Mouse (Mus musculus) adrenal gland, postnatal 10 days (tissue): ENCODE data around the gene H2-K1. TPM values are rescaled to one million over a fixed set of nuclear protein-coding genes. Genes with fewer than 3 reads are reported as not detected.
A peak's percentile ranks its signal among the peaks of the same experiment; 100 is the strongest.
"Not testable (repeated sequence)": the region's sequence is repeated elsewhere in the genome, so short reads cannot be mapped to it uniquely, and the experiment has no call there.

ENCODE experiments used
- DNase-seq: peaks from one replicate; pipeline ENCODE4 v3.0.0; 2021; ENCODE audit warnings: mixed read lengths
- total RNA-seq, 2 experiments: library from RNA; stranded (reverse); gene quantifications; 2 replicates each; pipeline ENCODE4 v1.2.3; 2021

The H2-K1 gene
- total RNA-seq, 2 experiments from 2014 or later = 204 to 217 TPM

DNA sequence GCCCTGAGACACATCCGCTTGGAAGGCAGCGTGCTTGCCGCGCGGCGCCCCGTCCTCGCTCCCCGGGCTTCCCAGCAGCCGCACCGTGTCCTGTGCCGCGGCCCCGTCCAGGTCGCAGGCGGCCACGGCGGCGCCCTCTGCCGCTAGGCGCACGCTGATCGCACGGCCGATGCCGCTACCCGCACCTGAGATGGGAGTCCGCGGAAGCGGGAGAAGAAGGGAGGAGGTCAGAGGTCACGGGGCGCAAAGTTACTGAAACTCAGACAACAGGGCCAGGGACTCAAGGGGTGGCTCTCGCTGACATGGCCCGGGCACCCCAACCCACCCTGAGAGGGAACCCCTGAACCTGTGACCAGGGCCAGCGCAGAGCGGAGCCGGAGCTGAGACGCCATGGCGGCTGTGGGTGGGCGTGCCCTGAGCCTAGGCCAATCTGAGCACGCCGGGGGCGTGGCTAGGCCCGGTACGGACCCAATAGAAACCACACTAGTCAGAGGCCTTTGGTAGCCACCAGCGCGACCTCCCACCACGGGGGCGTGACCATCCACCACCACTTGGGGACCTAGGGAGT lies 27.6 kb upstream of the H2-K1 start, which contains the start of gene H2-Ke6:
TSS of gene H2-Ke6 (minus strand) at position 405 of the 568 bp plus-strand sequence.
- DNase-seq = peak; percentile 96

DNA sequence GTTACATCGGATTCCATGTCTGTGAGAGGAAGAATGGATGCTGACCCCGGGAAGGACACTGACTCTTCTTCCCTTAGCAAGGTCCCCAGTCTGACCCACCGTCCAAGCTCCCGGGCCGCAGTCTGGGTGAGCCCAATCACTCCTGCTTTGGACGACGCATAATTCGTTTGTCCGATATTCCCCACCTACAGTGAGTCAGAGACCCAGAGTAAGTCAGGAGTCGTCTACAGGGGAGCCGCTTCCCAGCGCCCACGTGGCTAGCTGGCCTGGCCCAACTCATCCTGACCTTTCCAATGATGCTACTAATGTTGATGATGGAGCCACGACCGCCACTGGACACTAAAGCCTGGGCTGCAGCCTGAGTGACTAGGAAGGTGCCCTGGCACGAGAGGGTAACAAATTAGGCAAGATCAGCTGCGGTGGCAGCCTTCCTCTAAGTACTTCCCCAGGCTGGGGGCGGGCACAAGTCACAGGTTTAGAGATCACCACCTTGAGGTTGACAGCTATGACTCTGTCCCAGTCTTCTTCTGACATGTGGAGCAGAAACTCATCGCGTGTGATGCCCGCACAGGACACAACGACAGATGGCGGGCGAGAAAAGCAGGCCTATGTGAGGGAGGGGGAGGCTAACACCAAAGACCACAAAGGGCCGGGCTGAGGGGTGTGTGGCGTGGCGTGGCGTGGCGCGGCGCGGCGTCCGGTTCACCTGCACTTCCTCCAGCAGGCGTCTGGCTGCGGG lies 26.9 kb upstream of the H2-K1 start:
- DNase-seq = peak; percentile 47

DNA sequence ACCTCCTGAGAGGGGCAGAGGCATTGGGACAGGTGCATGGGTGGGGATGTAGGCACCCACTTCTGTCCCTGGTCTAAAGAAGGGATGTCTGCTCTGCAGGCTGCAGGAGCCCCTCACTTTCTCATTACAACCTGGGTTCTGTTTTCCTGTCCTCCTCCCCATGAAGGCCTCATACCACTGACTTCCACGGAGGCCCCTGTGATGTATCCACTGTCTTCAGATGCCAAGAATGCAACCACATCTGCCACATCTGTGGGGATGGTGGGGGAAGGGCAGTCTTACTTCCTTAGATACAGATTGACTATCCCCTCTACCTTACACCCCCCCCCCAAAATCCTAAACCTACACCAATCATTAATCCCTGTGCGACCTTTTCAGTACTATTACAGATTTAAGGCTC lies 26.1 kb upstream of the H2-K1 start:
- DNase-seq = peak; percentile 18

DNA sequence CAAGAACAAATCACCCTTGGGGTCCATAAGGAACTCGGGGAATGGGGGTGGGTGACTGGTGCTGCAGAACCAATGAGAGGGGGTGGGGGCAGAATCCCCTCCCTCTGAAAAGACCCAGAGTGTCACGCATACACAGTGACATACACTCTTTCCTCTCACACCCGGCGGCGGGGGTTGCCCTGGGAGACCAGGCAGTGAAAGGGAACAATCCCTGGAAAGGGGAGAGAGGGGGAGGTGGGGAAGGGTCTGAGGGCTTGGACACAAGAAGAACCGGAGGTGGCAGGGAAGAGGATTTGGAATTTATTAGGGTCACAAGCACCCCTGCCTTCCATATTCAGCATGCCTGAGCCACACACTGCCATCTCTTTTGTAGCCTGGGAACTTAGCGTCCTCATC lies 25.6 kb upstream of the H2-K1 start:
- DNase-seq = peak; percentile 19

DNA sequence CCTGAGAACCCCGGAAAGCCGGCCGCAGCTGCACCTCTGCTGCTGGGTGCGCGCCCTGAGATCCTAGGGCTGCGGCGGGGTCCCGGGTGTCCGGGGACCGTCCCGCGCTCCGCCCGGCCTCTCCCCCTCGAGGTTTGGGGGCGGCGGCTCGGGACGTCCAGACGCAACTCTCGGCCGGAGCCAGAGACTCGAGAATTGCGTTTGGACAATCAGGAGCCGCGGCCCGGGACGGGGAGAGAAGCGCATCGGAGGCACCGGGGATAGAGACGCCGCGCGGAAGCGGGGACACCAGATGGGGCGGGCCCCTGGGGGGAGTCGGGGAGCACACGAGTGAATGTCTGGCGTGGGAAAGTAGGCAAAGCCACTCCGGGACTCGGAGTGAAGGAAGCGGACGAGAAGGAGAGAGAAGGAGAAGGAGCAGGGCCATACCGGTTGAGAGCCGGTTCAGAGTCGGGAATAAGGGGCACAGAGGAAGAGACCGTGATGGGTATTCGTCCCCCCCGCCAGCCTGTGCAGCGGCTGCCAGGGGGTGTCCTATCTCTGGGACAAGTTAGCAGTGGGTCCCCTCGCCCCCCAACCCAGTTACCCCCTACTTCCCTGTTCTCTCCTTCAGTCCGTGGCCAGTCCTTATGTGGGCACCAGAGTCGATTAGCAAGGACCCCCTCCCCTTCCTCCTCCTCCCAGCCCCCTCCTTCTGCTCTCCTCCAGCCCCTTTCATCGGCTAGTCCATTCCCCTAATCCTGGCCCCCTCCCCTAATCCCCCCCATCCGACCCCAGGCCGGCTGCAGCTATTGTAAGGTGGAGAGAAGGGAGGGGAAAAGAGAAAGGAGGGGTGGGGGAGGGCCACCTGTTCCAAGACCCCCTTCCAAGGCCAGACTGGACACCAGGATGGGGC lies 25.0 kb upstream of the H2-K1 start:
- DNase-seq = no peak

DNA sequence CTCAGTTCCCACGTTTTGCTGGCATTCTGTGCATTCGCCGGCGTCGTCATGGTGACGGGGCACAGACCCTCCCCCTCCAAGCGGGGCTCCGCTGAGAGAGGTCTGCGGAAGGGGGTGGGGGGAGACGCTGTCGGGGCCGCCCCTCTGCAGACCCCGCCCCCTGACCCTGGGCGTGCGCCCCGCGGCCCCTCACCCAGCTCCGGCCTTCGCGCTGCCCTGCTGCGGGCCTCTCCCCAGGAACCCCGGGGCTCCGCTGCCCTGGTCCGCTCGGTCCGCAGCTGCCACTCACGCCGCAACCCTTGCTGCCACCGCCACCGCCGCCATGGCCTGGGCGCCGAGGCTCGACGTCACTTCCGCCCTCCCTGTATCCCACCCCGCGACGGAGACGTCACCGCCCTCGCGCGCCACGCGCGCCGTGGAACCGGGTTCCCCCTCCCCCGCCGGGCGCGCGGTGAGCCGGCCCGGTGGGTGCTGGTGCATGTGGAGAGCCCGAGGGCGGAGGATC lies 24.2 kb upstream of the H2-K1 start, which contains the start of gene Ring1:
TSS of gene Ring1 (minus strand) at position 364 of the 505 bp plus-strand sequence.
- DNase-seq = peak; percentile 92

DNA sequence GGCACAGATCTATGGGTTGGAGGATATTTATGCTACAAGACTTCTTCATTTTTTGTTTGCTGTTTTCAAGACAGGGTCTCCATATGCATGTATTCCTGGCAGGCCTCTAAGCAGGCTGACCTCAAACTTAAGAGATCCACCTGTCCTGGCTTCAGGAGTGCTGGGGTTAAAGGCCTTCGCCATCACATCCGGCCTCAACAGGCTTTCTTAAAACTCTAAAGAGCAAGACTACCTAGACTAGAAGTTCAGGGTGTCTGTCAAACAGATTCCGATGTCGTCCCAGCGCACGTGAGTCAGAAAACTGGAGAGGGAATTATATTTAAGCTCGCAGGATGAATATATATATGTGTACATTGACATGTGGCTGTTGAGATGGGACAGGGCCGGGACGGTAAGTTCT lies 23.5 kb upstream of the H2-K1 start:
- no peak for DNase-seq

DNA sequence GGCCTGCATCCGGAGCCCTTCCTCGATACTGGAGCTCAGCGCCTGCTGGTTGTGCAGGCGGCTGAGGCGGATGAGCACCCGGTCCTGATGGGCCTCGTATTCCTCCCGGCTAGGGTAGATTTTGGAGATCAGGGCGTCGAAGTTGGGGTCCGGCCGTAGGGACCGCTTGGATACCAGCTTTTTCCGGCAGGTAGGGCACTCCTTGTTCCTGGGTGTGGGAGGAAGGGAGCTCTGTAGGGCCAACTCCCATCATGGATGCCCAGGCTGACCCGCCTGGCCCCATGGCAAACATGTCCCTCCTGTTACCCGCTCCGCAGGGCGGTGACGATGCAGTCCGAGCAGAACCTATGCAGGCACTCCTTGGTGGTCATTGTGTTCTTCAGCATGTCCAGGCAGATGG lies 22.8 kb upstream of the H2-K1 start:
- DNase-seq = no peak

DNA sequence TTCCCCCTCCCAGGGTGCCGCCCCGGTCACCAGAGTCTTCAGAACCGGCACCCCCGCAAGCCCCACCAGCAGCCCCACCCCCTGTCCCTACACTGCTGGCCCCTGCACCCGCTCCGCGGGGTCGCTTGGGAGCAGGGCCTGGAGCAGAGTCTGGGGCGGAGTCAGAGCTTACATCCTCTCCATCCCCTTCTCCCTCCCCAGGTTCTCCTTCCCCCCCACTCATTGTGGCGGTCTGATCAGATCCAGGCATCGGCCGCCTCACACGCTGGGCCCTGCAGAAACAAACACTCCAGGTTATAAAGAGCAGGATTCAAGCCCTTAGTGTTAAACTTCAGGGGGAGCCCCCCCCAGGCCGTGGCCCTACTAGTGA lies 22.3 kb upstream of the H2-K1 start:
- no peak for DNase-seq

DNA sequence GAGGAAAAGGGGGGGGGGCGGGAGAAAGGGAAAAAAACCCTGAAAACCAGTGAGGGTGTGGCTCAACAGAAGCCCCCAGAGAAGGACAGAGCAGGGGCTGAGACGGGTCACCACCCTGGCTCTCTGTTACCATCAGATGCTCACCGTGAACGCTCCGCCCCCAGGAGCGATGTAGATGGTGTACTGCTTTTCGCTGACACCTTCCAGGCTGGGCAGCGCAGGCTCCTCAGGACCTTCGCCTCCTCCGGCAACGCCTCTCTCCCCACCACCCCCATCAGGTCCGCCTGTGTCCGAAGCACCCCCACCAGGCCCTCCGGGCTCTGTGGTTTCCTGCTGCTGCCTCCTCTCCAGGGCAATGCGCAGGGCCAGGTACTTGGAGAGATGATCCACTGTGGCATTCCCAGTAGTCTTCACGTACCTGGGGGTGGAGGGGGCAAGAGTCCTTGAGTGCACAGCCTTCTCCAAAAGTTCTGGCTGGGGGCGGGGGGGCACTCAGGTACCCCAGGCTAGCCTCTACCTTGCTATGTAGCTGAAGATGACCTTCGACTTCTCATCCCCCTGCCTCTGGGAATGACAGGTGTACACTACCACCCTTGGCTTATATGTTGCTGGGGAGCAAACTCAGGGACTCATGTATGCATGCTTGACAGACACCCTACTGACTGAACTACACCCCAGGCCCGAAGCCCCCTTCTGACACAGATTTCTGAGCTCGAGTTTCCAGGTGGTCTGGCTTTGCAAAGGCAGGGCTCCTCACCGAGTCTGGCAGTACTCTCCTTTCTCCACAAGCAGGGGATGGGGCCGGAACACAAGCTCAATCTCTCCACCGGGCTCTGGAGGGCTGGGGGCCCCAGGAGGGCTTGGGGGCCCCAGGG lies 21.6 kb upstream of the H2-K1 start:
- peak; percentile 8 for DNase-seq

DNA sequence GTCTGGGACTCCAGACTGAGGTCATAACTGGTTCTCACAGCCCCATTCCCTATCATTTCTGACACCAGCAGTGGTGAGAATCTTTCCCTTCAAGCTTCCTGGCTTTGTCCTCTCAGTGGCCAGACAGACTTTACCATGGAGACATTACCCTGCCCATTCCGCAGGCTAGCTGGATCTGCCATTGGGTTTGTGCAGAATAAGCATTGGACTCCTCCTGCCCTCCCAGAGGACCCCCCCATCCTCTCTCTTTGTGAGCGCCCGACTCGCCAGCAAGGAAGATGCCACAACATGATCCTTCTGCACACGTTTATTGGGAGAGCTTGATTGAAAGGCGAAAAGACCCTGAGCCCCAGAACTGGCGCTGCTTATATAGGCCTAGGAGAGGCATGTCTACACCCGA lies 13.3 kb upstream of the H2-K1 start:
- no peak for DNase-seq

DNA sequence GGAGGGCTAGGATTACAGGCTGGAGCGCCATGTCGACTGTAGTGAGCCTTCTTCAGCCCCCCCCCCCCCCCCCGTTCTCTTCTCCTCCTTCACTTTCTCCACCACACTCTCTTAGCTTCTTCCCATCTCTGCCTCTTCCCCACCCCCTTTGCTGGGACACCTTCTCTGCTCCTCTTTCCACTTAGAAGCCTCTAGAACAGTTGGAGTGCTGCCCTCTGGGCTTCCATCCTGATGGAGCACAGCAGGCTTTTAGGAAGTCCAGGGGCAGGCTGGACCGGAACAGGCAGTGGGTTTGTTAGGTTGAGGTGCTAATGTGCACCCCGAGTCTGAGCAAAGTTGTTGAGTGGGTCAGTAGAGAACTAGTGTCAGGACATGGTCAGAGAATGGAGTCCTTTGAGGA lies 10.0 kb upstream of the H2-K1 start:
- DNase-seq = no peak

DNA sequence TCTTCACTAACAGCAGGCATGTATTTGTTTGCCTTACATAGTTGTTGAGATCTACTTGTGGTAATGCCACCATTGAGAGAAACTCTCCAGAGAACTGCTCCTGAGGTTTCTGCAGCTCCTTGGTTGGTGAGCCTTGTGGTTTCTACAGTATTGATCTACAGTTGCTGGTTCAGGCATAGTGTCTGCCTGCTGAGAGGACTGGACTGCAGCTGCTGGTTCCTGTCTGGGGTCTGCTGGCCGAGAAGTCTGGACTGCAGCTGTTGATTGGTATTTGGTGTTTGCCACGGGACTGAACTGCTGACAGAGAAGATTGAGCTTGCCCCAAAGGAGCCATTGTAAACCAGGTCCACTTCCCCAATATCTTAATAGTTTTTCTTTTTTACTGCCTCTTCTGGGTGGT lies 6.4 kb upstream of the H2-K1 start:
- DNase-seq = no peak

DNA sequence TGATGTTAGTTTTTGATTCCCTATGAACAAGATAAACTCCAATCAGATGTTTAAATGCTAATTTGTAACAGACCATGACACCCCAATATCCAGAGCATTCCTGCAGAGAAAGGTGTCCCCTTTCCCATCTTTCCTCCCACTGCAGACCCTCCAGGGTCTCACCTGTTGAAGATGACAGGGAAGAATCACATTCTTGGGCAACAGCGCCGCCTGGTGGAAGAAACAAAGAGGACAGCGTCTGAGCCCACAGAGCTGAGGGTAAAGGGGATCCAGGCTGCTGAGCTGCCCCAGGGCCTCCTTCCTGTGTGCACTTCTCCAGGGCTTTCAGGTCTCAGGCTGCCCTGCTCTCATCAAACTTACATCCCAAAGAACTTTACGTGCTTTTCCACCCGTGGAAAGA lies 3.3 kb upstream of the H2-K1 start:
- DNase-seq = peak; percentile 56

DNA sequence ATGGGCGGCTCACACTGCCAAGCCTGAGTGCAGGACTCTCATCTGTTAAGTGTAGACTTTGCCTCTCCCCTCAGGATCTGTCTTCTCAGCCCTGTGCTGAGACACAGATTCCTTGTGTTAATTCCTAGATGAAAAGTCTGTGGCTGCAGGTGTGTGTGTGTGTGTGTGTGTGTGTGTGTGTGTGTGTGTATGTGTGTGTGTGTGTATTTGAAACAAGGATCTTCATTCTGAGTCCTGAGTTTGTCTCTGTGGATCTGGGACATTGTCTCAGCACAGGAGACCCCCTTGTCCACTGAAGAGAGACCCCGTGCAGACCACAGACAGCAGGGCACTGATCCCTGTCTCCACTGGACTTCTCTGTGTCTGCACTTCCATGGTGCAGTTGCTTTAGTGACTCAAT lies 649 bp upstream of the H2-K1 start:
- DNase-seq = not testable (repeated sequence)

DNA sequence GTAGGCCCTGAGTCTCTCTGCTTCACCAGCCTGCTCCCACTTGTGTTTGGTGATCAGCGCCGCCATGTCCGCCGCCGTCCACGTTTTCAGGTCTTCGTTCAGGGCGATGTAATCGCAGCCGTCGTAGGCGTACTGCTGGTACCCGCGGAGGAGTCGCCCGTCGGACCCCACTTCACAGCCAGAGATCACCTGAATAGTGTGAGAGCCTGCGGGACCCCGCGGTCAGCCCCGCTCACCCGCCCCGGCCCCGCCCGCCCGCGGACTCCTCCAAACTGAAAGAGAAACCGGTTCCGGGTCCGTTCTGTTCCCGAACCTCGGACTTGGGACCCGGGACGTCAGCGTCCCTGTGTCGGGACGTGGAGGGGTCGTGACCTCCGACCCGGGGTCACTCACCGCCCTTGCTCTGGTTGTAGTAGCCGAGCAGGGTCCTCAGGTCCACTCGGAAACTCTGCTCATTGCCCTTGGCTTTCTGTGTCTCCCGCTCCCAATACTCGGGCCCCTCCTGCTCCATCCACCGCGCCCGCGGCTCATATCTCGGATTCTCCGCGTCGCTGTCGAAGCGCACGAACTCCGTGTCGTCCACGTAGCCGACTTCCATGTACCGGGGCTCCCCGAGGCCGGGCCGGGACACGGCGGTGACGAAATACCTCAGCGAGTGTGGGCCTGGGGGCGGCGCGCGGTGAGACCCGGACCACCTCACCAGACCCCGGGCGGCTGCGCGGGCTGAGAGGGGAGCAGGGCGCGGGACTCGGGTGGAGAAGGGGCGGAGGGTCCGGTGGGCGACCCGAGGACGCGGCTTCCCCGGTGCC lies 602 bp downstream of the H2-K1 start:
- peak; percentile 64 for DNase-seq

DNA sequence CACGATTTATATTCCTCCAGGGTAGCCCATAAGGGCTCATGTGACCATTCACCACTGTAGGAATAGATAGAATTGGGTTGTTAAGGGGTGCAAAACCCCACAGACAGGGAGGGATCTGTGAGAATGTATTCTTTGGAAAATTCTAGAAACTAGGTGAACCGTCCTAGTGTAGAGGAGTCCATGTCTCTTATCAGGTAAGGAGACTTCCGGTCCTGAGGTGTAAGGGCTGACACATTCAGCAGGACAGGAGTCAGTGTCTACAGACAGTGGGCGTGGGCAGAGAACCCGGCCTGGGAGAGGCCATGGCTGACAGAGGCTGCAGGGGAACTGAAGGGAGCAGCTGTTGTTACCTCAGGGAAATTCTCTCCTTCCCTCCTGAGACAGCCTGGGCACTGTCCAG lies 1.4 kb downstream of the H2-K1 start:
- DNase-seq = not testable (repeated sequence)

DNA sequence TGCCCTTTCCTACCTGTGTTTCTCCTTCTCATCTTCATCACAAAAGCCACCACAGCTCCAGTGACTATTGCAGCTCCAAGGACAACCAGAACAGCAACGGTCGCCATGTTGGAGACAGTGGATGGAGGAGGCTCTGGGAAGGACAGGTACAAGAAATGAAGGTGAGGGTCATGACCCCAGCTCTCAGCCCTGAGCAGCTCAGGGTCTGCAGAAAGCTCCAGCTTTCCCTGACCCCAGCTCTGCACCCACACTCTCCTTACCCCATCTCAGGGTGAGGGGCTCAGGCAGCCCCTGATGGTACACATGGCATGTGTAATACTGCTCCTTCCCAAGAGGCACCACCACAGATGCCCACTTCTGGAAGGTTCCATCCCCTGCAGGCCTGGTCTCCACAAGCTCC lies 3.1 kb downstream of the H2-K1 start:
- DNase-seq = not testable (repeated sequence)

DNA sequence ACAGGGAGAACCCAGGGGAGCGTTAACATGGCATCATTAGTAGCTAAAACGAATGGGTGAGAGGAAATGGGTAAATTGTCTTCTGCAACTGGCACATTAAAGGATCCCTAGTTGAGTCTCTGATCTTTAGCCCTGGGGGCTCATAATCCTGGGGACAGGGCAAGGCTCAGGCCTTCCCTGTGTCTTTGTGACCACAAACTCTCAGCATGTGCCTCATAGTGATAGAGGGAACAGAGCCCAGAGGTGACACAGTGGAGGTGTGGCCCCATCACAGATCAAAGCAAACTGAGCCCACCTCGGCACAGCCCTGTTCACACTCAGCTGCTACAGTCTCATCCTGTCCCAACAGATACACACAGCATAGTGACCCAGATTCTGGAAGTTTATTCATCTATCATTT lies 4.5 kb downstream of the H2-K1 start:
- no peak for DNase-seq

DNA sequence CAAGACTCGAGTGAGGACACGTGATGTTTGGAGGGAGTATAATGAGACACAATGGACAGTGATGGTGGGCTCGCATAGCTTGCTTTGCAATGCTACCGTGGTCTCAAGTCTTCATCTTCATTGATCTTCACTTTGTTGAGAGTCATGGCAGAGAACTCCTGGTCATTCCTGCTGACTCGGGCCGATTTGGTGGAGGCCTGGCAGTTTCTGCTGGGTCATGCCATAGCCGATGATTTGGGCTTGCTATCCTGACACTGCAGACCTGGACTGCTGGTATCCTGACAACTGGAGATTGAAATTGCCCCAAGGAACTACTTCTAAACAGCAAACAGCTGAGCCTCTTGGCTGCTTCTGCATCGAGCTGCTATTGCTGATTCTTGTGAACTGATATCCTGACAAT lies 5.2 kb downstream of the H2-K1 start:
- no peak for DNase-seq
